Mouse (Mus musculus): ENCODE measurements around the gene Tet2. TPM values are rescaled to one million over a fixed set of nuclear protein-coding genes. Genes with fewer than 3 reads are reported as not detected.

Tet2 gene
- polyA plus RNA-seq, 1 experiment from 2014 or later, result 13.5 TPM

DNA sequence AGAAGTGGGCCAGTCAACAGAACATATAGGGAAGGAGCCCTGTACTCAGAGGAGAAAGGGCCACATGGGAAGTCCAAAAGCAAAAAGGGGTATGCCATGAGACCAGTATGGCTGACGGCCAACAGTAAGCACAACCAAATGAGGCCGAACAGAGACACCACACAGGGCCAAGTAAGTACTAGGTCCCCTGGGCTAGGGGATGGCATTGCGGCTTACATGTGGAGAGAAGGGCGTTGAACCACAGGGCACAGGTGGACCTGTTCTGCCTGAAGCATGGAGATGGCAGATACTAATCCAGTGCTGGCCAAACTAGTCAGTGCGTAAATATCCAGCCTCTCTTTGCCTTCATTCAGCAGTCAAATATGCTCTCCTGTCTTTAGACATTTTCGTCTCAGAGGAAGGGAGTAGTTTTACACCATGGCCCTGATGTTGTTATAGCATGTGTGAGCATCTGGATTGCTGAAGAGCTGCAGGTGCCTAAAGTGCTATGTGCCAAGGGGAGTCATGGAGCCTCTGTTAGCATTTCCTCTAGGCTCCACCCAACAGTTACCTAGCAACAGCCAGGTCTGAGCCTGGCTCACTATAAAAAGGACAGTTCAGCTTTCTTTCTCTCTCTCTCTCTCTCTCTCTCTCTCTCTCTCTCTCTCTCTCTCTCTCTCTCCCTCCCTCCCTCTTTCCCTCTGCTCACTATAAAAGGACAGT is 14.6 kb upstream of the Tet2 start:
- TF ChIP-seq CTCF (IDR thresholded peaks at IDR 0.05; ENCODE audit: low read depth), result no peak
- Histone ChIP-seq H3K27ac (no peak overlapping the region), H3K9me3 (replicated peaks; ENCODE audit: low read length) (no peaks in the 10 kb centered on the region), H3K9ac (ENCODE audit: low read depth, low read length) (no peak overlapping the region), H3K4me2 (ENCODE audit: low read length) (no peak overlapping the region), H3K4me3 (replicated peaks; ENCODE audit: low read depth, low read length) (no peak overlapping the region), H3K27me3 (ENCODE audit: insufficient read depth, low read length) (no peaks in the 10 kb centered on the region), H3K36me3 (ENCODE audit: insufficient read depth, low read length) (no peaks in the 10 kb centered on the region), H3K4me1 (replicated peaks; ENCODE audit: insufficient read depth, low read length) (no peaks in the 10 kb centered on the region)
- DNase-seq (ENCODE audit: low spot score) (no peak), ATAC-seq (replicated peaks; ENCODE audit: low FRiP score, low read depth) (no peak)
- 84% methylated on average over 6 of the region's 6 CpGs for WGBS

- Histone ChIP-seq H3K4me1 (replicated peaks; ENCODE audit: insufficient read depth, low read length) (no peaks in the 10 kb centered on the region), H3K4me2 (ENCODE audit: low read length) (no peak overlapping the region), H3K9me3 (replicated peaks; ENCODE audit: low read length) (no peaks in the 10 kb centered on the region), H3K27ac (no peak overlapping the region), H3K27me3 (ENCODE audit: insufficient read depth, low read length) (no peaks in the 10 kb centered on the region), H3K36me3 (ENCODE audit: insufficient read depth, low read length) (no peaks in the 10 kb centered on the region), H3K9ac (ENCODE audit: low read depth, low read length) (no peak overlapping the region), H3K4me3 (replicated peaks; ENCODE audit: low read depth, low read length) (no peak overlapping the region)
- WGBS, result 42% methylated on average over 6 of the region's 6 CpGs
- ATAC-seq (replicated peaks; ENCODE audit: low FRiP score, low read depth), result no peak
- TF ChIP-seq CTCF (IDR thresholded peaks at IDR 0.05; ENCODE audit: low read depth), result no peak
- no peak for DNase-seq (ENCODE audit: low spot score)
These were observed 12.7 kb upstream of the Tet2 start for GRCm38 (mm10) chr3:133557602-133558001.

DNA sequence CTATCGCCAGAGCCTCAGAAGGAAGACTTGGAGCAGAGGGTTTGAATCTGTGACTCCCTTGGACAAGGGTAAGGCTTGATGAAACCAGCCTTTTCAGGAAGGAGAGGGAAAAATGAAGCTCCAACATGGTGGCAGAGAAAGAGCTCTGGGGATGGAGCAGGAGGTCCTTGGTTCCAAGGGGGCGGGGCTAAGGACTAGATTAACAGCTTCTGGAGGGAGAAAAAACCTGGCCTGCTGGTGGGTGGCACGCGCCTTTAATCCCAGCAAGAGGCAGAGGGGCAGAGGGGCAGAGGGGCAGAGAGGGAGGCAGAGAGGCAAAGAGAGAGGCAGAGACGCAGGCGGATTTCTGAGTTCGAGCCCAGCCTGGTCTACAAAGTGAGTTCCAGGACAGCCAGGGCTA is 12.2 kb upstream of the Tet2 start:
- Histone ChIP-seq H3K36me3 (ENCODE audit: insufficient read depth, low read length) (no peaks in the 10 kb centered on the region), H3K9ac (ENCODE audit: low read depth, low read length) (no peak overlapping the region), H3K9me3 (replicated peaks; ENCODE audit: low read length) (no peaks in the 10 kb centered on the region), H3K4me3 (replicated peaks; ENCODE audit: low read depth, low read length) (no peak overlapping the region), H3K27me3 (ENCODE audit: insufficient read depth, low read length) (no peaks in the 10 kb centered on the region), H3K4me2 (ENCODE audit: low read length) (no peak overlapping the region), H3K4me1 (replicated peaks; ENCODE audit: insufficient read depth, low read length) (no peaks in the 10 kb centered on the region), H3K27ac (no peak overlapping the region)
- DNase-seq (ENCODE audit: low spot score), result no peak
- no peak for TF ChIP-seq CTCF (IDR thresholded peaks at IDR 0.05; ENCODE audit: low read depth)
- ATAC-seq (replicated peaks; ENCODE audit: low FRiP score, low read depth), result no peak
- WGBS, result 79% methylated on average over 7 of the region's 7 CpGs

DNA sequence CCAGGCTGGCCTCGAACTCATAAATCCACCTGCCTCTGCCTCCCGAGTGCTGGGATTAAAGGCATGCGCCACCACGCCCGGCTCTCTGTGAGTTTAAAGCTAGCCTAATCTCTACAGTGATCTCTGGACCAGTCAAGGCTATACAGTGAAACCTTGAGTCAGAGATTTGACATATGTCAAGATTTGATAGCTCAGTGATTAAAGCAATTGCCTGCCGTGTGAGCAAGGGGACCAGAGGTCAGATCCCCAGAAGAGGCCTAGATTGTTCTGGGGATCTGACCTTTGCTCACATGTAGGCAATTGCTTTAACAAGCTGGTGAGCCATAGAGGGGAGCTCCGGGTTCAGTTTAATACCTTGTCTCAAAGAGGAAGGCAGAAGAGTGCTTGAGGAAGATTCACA is 10.4 kb upstream of the Tet2 start:
- Histone ChIP-seq H3K4me3 (replicated peaks; ENCODE audit: low read depth, low read length) (no peak overlapping the region), H3K4me1 (replicated peaks; ENCODE audit: insufficient read depth, low read length) (no peaks in the 10 kb centered on the region), H3K27ac (no peak overlapping the region), H3K9me3 (replicated peaks; ENCODE audit: low read length) (no peaks in the 10 kb centered on the region), H3K36me3 (ENCODE audit: insufficient read depth, low read length) (no peaks in the 10 kb centered on the region), H3K9ac (ENCODE audit: low read depth, low read length) (no peak overlapping the region), H3K4me2 (ENCODE audit: low read length) (no peak overlapping the region), H3K27me3 (ENCODE audit: insufficient read depth, low read length) (no peaks in the 10 kb centered on the region)
- ATAC-seq (replicated peaks; ENCODE audit: low FRiP score, low read depth) (no peak), DNase-seq (ENCODE audit: low spot score) (no peak)
- no peak for TF ChIP-seq CTCF (IDR thresholded peaks at IDR 0.05; ENCODE audit: low read depth)
- WGBS, result 79% methylated on average over 7 of the region's 7 CpGs

DNA sequence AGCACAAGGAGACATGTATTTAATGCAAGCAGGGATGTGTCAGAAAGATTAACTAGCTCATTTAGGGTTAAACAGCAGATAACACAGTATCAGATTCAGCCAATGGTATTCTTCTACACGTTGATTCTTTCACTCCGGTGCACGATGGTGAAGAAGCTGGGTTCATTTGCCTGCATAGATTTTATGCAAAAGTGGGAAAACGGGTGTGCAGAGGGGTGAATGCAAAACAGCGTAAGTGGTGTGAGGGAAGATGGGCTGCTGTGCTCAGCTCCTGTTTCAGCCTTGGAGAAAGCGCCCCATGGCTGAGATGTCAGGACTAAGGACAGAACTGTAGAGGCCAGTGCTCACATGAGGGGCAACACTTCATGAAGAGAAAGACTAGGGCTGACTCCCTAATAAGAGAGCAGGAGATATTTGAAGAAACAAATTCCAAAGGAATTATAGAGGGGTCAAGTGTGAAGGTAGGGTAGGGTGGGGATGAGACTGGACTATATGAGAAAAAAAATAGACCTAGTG is 9.7 kb upstream of the Tet2 start:
- no peaks in the 10 kb centered on the region for H3K27me3 ChIP-seq (ENCODE audit: insufficient read depth, low read length)
- H3K4me1 ChIP-seq (replicated peaks; ENCODE audit: insufficient read depth, low read length), result no peaks in the 10 kb centered on the region
- no peak overlapping the region for H3K9ac ChIP-seq (ENCODE audit: low read depth, low read length)
- H3K4me3 ChIP-seq (replicated peaks; ENCODE audit: low read depth, low read length), result no peak overlapping the region
- no peak for DNase-seq (ENCODE audit: low spot score)
- H3K9me3 ChIP-seq (replicated peaks; ENCODE audit: low read length), result no peaks in the 10 kb centered on the region
- H3K36me3 ChIP-seq (ENCODE audit: insufficient read depth, low read length), result no peaks in the 10 kb centered on the region
- H3K4me2 ChIP-seq (ENCODE audit: low read length), result no peak overlapping the region
- ATAC-seq (replicated peaks; ENCODE audit: low FRiP score, low read depth), result no peak
- H3K27ac ChIP-seq, result no peak overlapping the region
- 75% methylated on average over 6 of the region's 6 CpGs for WGBS
- no peak for TF ChIP-seq CTCF (IDR thresholded peaks at IDR 0.05; ENCODE audit: low read depth)

DNA sequence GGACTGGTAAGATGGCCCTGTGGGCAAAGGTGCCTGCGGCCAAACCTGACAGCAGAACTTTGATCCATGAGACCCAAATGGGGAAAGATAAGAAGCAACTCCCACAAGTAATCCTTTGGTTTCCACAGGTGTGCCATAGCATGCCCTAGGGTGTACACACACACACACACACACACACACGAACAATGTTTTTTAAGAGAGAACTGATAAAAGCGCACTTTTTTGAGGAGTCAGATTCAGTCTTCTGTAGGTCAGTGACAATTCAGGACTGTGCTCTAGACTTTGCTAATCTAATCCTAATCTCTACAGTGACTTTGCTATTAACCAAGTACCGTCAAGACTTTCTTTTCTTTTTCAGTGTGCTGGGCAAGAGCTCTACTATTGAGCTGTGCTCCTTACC is 9.2 kb upstream of the Tet2 start:
- no peaks in the 10 kb centered on the region for H3K27me3 ChIP-seq (ENCODE audit: insufficient read depth, low read length)
- no peak overlapping the region for H3K9ac ChIP-seq (ENCODE audit: low read depth, low read length)
- WGBS, result 94% methylated on average over 4 of the region's 4 CpGs
- ATAC-seq (replicated peaks; ENCODE audit: low FRiP score, low read depth) (no peak), DNase-seq (ENCODE audit: low spot score) (no peak)
- no peaks in the 10 kb centered on the region for H3K4me1 ChIP-seq (replicated peaks; ENCODE audit: insufficient read depth, low read length)
- no peak for TF ChIP-seq CTCF (IDR thresholded peaks at IDR 0.05; ENCODE audit: low read depth)
- H3K27ac ChIP-seq, result no peak overlapping the region
- H3K4me3 ChIP-seq (replicated peaks; ENCODE audit: low read depth, low read length), result no peak overlapping the region
- no peak overlapping the region for H3K4me2 ChIP-seq (ENCODE audit: low read length)
- H3K36me3 ChIP-seq (ENCODE audit: insufficient read depth, low read length), result no peaks in the 10 kb centered on the region
- no peaks in the 10 kb centered on the region for H3K9me3 ChIP-seq (replicated peaks; ENCODE audit: low read length)

- no peak overlapping the region for H3K9ac ChIP-seq (ENCODE audit: low read depth, low read length)
- DNase-seq (ENCODE audit: low spot score) (no peak), ATAC-seq (replicated peaks; ENCODE audit: low FRiP score, low read depth) (no peak)
- H3K36me3 ChIP-seq (ENCODE audit: insufficient read depth, low read length), result no peaks in the 10 kb centered on the region
- no peak overlapping the region for H3K4me2 ChIP-seq (ENCODE audit: low read length)
- 71% methylated on average over 8 of the region's 8 CpGs for WGBS
- H3K9me3 ChIP-seq (replicated peaks; ENCODE audit: low read length), result no peaks in the 10 kb centered on the region
- H3K4me3 ChIP-seq (replicated peaks; ENCODE audit: low read depth, low read length), result no peak overlapping the region
- peak; percentile 48 for TF ChIP-seq CTCF (IDR thresholded peaks at IDR 0.05; ENCODE audit: low read depth)
- no peaks in the 10 kb centered on the region for H3K4me1 ChIP-seq (replicated peaks; ENCODE audit: insufficient read depth, low read length)
- no peaks in the 10 kb centered on the region for H3K27me3 ChIP-seq (ENCODE audit: insufficient read depth, low read length)
- H3K27ac ChIP-seq, result no peak overlapping the region
These were observed 7.0 kb upstream of the Tet2 start for GRCm38 (mm10) chr3:133551941-133552340.
